Mouse (Mus musculus): ENCODE measurements around the gene Dglucy. TPM values are rescaled to one million over a fixed set of nuclear protein-coding genes. Genes with fewer than 3 reads are reported as not detected.

Dglucy gene
- polyA plus RNA-seq, 1 experiment = 7.4 TPM

DNA sequence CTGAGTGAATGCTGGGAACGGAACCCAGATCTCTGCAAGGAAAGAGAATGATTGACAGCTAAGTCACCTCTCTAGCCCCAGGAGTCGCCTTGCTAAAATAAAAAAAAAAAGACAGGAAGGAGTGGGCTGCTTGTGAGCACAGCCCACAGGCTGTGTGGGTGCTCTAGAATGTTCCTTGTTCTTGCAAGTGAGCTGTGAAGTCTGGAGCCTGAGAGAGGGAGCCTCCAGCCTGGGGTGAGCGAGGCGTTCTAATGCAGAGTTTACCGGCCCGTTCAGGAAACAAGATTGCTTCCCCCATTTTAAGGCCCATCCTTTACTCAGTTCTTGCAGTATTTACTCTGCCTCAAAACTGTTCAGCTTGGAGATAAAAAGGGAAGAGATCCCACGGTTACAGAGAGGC lies 28.4 kb downstream of the Dglucy start:
- no peak overlapping the region for H3K4me3 ChIP-seq (replicated peaks; ENCODE audit: insufficient read depth, low read depth, low read length)
- 83% methylated on average over 7 of the region's 7 CpGs for WGBS
- TF ChIP-seq POLR2A (IDR thresholded peaks at IDR 0.05; ENCODE audit: borderline replicate concordance, insufficient read depth, low read length) = no peak
- TF ChIP-seq CTCF (IDR thresholded peaks at IDR 0.05; ENCODE audit: borderline replicate concordance, insufficient read depth, low read depth, low read length) = no peak
- DNase-seq = no peak
- H3K27ac ChIP-seq (ENCODE audit: insufficient read depth, low read length) = no peak overlapping the region
- H3K4me1 ChIP-seq (ENCODE audit: control insufficient read depth, insufficient read depth, low read length) = no peaks in the 10 kb centered on the region
- H3K27me3 ChIP-seq (ENCODE audit: control insufficient read depth, insufficient read depth, low read length) = no peaks in the 10 kb centered on the region

DNA sequence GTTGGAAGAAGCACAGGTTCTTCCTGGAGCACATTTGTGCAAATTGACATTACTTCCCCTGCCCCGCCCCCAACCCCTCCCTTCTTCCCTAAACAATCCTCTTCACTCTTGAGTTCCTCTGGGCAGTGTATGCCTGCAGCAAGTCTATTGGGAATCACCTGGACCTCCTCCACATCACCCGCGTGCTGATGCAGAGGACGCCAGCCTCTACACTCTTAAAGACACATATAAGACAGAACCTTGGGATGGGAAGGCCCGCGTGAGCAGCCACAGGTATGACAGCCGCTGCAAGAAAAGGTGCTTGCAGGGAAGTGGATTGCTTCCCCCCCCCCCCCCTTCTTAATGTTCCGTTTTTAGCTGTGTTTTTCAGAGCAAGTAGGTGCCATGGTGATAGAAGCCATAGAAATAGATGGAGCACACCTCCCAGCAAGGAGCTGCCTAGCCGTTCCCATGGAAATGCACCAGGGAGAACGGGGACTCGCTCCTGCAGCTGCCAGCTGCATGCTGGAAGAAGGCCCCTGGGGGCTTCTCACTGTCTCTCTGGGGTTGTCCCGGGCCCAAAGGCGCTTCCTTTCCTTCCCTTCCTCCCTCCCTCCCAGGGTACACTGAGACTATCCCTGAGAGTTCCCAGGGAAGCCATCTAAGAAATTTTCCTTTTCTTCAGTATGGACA lies 29.9 kb downstream of the Dglucy start:
- Histone ChIP-seq H3K27ac (ENCODE audit: insufficient read depth, low read length) (no peak overlapping the region), H3K27me3 (ENCODE audit: control insufficient read depth, insufficient read depth, low read length) (no peaks in the 10 kb centered on the region), H3K4me1 (ENCODE audit: control insufficient read depth, insufficient read depth, low read length) (no peaks in the 10 kb centered on the region), H3K4me3 (replicated peaks; ENCODE audit: insufficient read depth, low read depth, low read length) (no peak overlapping the region)
- 54% methylated on average over 13 of the region's 13 CpGs for WGBS
- TF ChIP-seq POLR2A (IDR thresholded peaks at IDR 0.05; ENCODE audit: borderline replicate concordance, insufficient read depth, low read length) (no peak), CTCF (IDR thresholded peaks at IDR 0.05; ENCODE audit: borderline replicate concordance, insufficient read depth, low read depth, low read length) (no peak)
- no peak for DNase-seq

DNA sequence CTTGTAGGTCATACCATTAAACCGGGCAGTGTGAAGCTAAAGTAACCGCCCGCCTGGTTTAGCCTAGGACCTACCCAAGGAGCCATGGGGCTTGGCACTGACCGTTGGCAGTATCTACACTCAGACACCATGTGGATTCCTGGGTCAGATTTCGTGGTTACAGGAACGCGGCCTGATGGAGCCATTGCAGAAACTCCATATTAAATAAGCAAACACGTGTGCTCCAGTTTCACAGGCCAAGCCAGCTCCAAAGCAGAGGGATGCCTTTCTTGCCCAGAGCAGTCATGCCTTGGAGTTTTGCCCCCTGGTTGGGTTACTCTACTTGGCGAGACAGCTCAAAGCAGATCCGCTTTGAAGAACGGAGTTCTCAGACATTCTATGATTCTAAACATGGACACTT lies 31.7 kb downstream of the Dglucy start:
- Histone ChIP-seq H3K4me1 (ENCODE audit: control insufficient read depth, insufficient read depth, low read length) (no peaks in the 10 kb centered on the region), H3K27me3 (ENCODE audit: control insufficient read depth, insufficient read depth, low read length) (no peaks in the 10 kb centered on the region), H3K27ac (ENCODE audit: insufficient read depth, low read length) (no peak overlapping the region), H3K4me3 (replicated peaks; ENCODE audit: insufficient read depth, low read depth, low read length) (no peak overlapping the region)
- 47% methylated on average over 11 of the region's 11 CpGs for whole genome bisulfite sequencing
- TF ChIP-seq POLR2A (IDR thresholded peaks at IDR 0.05; ENCODE audit: borderline replicate concordance, insufficient read depth, low read length) = no peak
- no peak for TF ChIP-seq CTCF (IDR thresholded peaks at IDR 0.05; ENCODE audit: borderline replicate concordance, insufficient read depth, low read depth, low read length)
- DNase-seq = no peak

DNA sequence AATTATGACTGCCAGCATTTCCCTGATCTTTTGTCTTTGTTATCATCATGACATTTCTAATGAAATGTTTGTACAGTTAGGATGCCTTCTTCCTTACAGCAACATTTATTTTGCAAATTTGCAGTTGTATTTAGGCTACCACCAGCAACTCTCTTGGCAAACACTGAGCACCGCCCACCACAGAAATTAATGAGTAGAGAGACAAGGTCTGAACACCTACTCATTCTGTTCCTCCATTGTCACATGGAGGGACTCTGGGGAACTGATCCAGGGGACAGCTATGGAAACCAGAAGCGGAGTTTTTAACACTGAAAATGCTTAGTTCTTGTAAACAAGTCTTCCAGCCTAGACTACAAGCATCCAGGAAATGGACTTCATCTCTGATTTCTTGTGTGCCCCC lies 35.0 kb downstream of the Dglucy start:
- 97% methylated on average over 2 of the region's 2 CpGs for WGBS
- no peaks in the 10 kb centered on the region for H3K4me1 ChIP-seq (ENCODE audit: control insufficient read depth, insufficient read depth, low read length)
- H3K4me3 ChIP-seq (replicated peaks; ENCODE audit: insufficient read depth, low read depth, low read length) = no peak overlapping the region
- DNase-seq = no peak
- TF ChIP-seq POLR2A (IDR thresholded peaks at IDR 0.05; ENCODE audit: borderline replicate concordance, insufficient read depth, low read length) (no peak), CTCF (IDR thresholded peaks at IDR 0.05; ENCODE audit: borderline replicate concordance, insufficient read depth, low read depth, low read length) (no peak)
- no peaks in the 10 kb centered on the region for H3K27me3 ChIP-seq (ENCODE audit: control insufficient read depth, insufficient read depth, low read length)
- H3K27ac ChIP-seq (ENCODE audit: insufficient read depth, low read length) = no peak overlapping the region

DNA sequence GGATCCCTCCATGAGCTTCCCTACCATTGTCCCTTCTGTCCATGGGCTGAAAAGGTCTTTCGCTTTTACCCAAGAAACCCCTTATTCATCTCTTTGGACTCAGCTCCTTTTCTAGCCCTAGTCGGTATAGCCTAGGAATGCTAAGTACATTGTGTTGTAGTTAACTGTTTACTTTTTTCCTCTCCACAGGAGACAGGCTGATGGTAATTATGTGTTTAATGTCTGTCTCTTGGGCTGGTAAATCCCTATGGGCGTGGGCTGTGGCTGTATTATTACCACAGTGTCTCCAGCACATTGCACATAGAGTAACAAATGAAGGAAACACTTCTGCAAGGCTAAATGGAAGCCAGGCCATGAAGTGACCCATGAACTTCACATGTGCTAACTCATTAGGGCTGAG lies 35.8 kb downstream of the Dglucy start:
- DNase-seq = no peak
- Histone ChIP-seq H3K4me1 (ENCODE audit: control insufficient read depth, insufficient read depth, low read length) (no peaks in the 10 kb centered on the region), H3K4me3 (replicated peaks; ENCODE audit: insufficient read depth, low read depth, low read length) (no peak overlapping the region), H3K27ac (ENCODE audit: insufficient read depth, low read length) (no peak overlapping the region), H3K27me3 (ENCODE audit: control insufficient read depth, insufficient read depth, low read length) (no peaks in the 10 kb centered on the region)
- no peak for TF ChIP-seq POLR2A (IDR thresholded peaks at IDR 0.05; ENCODE audit: borderline replicate concordance, insufficient read depth, low read length)
- no peak for TF ChIP-seq CTCF (IDR thresholded peaks at IDR 0.05; ENCODE audit: borderline replicate concordance, insufficient read depth, low read depth, low read length)
- WGBS = 81% methylated on average over 3 of the region's 3 CpGs

DNA sequence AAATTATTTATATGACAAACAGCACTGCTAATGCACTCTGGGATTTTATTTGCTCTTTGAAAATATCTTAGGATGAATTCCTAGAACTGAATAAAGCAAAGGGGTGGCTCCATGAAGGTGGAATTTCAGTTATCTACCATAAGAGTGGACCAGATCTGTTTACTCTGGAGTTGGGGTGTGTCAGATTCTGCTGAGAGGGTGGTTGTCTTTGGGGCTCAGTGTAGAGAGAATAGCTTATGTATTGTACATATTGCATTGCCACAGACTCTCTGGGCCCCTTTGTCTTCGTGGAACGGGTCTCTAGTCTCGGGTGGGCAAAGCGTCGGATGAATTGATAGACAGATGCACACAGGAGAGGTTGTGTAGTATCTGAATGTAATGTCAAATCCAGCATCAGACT lies 38.0 kb downstream of the Dglucy start:
- Histone ChIP-seq H3K4me1 (ENCODE audit: control insufficient read depth, insufficient read depth, low read length) (no peaks in the 10 kb centered on the region), H3K27me3 (ENCODE audit: control insufficient read depth, insufficient read depth, low read length) (no peaks in the 10 kb centered on the region), H3K4me3 (replicated peaks; ENCODE audit: insufficient read depth, low read depth, low read length) (no peak overlapping the region), H3K27ac (ENCODE audit: insufficient read depth, low read length) (no peak overlapping the region)
- no peak for DNase-seq
- no peak for TF ChIP-seq CTCF (IDR thresholded peaks at IDR 0.05; ENCODE audit: borderline replicate concordance, insufficient read depth, low read depth, low read length)
- no peak for TF ChIP-seq POLR2A (IDR thresholded peaks at IDR 0.05; ENCODE audit: borderline replicate concordance, insufficient read depth, low read length)
- 87% methylated on average over 5 of the region's 5 CpGs for WGBS

DNA sequence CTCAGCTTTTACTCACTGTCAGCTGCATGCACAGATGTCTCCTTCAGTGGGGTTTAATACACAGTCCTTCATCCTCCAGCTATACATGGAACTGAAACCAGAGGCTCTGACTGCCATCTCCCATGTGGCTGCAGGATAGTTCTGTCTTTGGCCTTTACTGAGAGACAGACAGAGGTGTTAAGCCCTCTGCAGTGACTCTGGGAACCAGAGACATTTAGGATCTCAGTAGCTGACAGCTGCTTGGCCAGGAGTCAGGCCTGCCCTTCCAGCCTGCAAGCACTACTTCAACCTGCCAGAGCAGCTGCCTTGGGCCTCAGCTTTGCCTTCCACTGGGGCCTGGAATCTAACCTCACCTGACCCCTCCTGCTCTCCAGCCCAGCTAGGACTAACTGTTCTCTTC lies 41.1 kb downstream of the Dglucy start:
- no peak for DNase-seq
- no peak overlapping the region for H3K27ac ChIP-seq (ENCODE audit: insufficient read depth, low read length)
- H3K4me1 ChIP-seq (ENCODE audit: control insufficient read depth, insufficient read depth, low read length) = no peaks in the 10 kb centered on the region
- no peak for TF ChIP-seq CTCF (IDR thresholded peaks at IDR 0.05; ENCODE audit: borderline replicate concordance, insufficient read depth, low read depth, low read length)
- no peak for TF ChIP-seq POLR2A (IDR thresholded peaks at IDR 0.05; ENCODE audit: borderline replicate concordance, insufficient read depth, low read length)
- H3K27me3 ChIP-seq (ENCODE audit: control insufficient read depth, insufficient read depth, low read length) = no peaks in the 10 kb centered on the region
- no peak overlapping the region for H3K4me3 ChIP-seq (replicated peaks; ENCODE audit: insufficient read depth, low read depth, low read length)

DNA sequence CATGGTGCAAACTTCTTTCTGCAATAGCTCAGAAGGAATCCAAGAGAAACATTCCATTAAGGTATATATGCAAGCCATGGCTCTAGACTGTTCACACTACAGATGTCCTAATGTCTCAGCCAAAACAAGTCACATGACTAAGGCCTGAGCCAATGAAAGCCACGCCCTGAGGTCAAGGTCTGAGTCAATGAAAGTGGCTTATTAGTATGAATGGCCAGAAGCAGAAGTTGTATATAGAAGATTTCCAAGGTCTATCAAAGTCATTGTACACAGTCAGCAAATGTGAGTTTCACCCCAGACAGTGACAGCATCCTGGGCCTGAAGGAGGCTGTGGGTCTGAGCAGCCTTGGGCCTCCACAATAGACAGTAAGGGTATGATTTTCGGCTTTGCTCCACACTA lies 52.2 kb downstream of the Dglucy start:
- no peak for DNase-seq

More for the DNA sequence above, 52.2 kb downstream of the Dglucy start:
- Histone ChIP-seq H3K27ac (ENCODE audit: insufficient read depth, low read length) (no peak overlapping the region), H3K4me1 (ENCODE audit: control insufficient read depth, insufficient read depth, low read length) (no peaks in the 10 kb centered on the region; the same call in 1 of the 2 replicates), H3K4me3 (replicated peaks; ENCODE audit: insufficient read depth, low read depth, low read length) (no peak overlapping the region), H3K27me3 (ENCODE audit: control insufficient read depth, insufficient read depth, low read length) (no peaks in the 10 kb centered on the region)
- TF ChIP-seq POLR2A (IDR thresholded peaks at IDR 0.05; ENCODE audit: borderline replicate concordance, insufficient read depth, low read length) (no peak), CTCF (IDR thresholded peaks at IDR 0.05; ENCODE audit: borderline replicate concordance, insufficient read depth, low read depth, low read length) (no peak)
- WGBS = 81% methylated on average over 2 of the region's 2 CpGs

Data from cerebellum, adult 2 months (tissue).